Mouse (Mus musculus) erythroblast, embryonic 14.5 days (primary cell): ENCODE measurements around the gene Slc4a8.

Source experiments
- GATA1 ChIP-seq: IDR thresholded peaks from 2 replicates; pipeline ENCODE4 v1.6.1; 2012; ENCODE audit warnings: low read length, inconsistent platforms, mixed read lengths
- TAL1 ChIP-seq: IDR thresholded peaks from 3 replicates; pipeline ENCODE4 v1.6.1; 2012; ENCODE audit warnings: low read length, inconsistent platforms, mixed read lengths

GRCm38 (mm10) chr15:100732580-100732979 is 29.0 kb upstream of the Slc4a8 start:
- TF ChIP-seq GATA1 (no peak), TAL1 (no peak)
